Mouse (Mus musculus) liver, embryonic 14.5 days (tissue): ENCODE results near the gene Prdm16.

Experiments
- CTCF ChIP-seq: IDR thresholded peaks from 2 replicates; pipeline ENCODE4 v1.5.1; 2016; ENCODE audit warnings: antibody characterized with exemption, low read depth, control low read depth
- EP300 ChIP-seq: IDR thresholded peaks from 2 replicates; pipeline ENCODE4 v1.6.1; 2016; ENCODE audit warnings: antibody characterized with exemption, low read depth

DNA sequence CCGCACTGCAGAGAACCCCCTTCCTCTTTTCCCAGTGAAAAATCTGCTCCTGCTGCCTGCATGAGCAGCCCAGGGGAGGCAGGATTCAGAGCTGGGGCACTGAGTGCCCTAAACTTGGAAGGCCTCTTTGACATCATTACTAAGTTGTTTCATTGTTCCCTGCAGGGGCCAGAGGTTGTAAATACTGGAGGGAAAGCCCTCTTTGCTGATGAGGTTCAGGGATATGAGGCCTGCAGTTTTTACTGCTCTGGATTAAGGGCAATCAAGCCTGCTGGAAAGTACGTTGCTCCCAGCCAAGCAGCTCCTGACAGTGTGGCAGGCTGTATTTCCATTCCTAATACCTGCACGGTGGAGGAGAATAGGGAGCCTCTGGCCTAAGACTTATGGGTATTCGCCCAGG, 221.8 kb downstream of the Prdm16 start:
- no peak for TF ChIP-seq CTCF
- TF ChIP-seq EP300, result no peak
